Mouse (Mus musculus) layer of hippocampus, adult 9-11 months (tissue): ENCODE results near the gene 1700013H16Rik.

ENCODE experiments used
- DNase-seq: peaks from one replicate; pipeline ENCODE4 v3.0.0; 2022

Gene 1700013H16Rik

DNA sequence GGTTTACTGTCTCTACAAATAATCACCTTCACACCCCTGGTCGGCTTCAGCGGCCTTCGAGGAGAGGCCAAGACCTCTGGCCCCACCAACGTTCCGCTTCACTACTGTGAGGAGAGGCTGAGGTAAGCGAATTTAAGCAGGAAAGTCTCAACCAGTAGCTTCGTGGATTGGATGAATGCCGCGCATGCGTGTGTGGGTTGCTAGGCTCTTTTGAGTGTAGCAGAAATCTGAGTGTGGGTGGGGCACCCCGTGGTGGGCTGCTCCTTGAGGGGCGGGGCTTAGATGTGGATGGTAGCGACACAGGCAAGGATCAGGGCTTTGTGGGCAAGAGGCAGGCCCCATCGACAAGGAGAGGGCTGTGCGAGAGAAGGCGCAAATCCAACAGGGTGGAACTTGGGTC is at the start of gene 1700013H16Rik:
TSS of gene 1700013H16Rik (minus strand) at position 96 of the 400 bp plus-strand sequence.
- no peak for DNase-seq

DNA sequence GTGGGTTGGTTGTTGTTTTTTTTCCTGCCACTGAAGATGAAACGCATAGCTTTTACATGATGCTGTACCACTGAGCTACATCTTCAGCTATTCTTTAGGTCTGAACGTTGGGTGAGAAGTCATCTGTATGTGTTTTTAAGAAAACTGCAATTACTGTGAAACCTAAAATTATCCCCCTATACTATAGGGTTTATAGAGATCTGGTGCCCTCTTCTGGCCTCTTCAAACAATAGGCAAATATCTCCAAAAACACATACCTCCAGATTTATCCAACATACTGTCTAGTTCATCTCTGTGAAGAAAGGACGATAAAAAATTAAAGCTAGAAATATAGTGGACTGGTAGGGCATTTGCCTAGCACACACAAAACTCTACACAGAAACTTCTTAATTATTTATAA is 41.4 kb upstream of the 1700013H16Rik start:
- DNase-seq, result no peak

DNA sequence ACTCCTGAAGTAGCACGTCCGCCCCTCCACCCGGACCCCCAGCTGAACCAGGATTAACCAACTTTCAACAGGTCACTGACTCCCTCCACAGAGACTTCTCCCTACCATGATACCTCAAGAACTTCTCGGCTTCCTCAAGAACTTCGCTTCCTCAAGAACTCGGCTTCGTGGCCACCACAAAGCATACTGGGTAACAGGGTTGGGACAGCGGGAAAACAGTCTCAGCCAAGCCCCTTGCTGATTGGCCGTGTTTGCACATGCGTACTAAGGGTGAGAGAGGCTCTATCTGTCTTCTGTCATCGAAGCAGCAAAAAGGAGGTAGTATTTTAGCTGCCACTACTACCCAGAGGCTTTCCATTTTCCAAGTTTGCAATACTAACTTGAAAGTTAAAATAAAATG is 39.9 kb upstream of the 1700013H16Rik start, which contains the start of gene Xlr:
TSS of gene Xlr (minus strand) at position 188 of the 400 bp plus-strand sequence.
- DNase-seq, result peak; percentile 11

DNA sequence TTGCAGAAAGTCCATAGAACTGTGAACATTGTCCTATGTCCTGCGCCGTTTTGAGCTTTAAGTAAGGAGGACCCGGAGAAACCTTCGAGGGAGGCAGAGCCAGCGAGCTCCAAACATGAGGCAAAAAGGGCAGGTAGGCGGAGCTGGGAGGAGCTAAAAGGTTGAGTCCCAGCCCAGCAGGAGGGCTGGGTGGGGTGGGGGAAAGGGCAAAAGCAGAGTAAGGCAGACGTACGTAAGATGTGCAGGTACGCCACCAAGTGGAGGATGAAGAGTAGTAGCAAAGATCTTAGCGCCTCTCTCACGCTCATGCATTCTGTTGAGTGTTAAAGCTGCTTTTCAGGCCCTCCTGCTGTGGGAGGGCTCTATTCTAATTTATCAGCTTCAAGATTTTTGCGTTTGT is 18.6 kb upstream of the 1700013H16Rik start, which contains the start of gene Zfp36l3:
TSS of gene Zfp36l3 (minus strand) at position 119 of the 400 bp plus-strand sequence.
- no peak for DNase-seq

DNA sequence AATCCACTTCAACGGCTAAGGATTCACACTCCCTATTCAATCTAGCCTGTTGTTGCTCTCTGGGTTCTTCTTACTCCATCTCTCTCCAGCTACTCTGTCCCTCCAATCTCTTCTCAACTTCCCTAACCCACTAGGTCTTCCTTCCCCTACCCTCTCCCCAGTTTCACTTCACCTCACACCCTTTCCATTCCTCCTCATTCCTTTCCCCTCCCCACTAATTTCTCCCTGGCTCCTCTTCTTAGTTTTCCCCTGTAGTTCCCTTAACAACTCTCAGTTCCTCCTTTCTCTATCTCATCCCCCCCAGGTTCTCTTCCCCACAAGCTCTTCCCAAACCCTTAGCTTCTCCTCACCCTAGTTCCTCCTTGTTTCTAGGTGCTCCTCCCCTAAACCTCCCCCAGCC is 4.8 kb downstream of the 1700013H16Rik start:
- no peak for DNase-seq

DNA sequence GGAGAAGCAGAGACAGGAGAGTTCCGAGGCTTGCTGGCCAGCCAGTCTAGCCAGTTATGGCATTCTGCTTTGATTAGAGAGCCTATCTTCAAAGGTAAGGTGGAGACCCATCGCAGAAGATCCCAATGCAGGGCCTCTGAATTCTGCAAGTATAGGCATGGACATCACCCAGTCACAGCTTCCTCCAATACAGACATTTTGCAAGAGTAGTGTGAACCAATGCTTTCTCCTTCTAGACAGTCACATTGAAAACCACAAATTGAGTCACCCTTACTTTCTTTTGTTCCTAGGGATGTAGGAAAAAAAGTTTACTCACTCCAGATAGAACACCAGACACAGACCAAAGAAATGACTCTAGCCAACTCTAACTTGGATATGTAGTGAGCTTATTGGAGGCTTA is 28.7 kb downstream of the 1700013H16Rik start:
- DNase-seq, result no peak

DNA sequence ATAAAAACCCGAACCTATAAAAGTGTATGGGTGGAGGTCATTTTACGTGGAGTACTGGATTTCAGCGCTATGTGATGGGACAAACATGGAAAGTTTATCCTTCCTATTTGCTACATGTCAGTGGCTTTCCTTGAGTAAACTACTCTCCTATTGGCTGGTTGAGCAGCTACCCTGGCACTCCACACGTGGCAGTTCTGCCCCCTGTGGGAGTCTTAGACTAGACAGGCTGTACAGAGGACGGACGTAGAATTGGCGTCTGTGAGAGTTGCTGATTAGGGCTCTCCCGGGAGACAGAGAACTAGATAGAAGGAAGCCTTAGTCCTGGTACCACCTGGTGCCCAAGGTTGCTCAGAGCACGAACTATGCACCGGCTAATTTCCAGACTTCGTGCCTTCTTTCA is 33.0 kb downstream of the 1700013H16Rik start, which contains the start of gene 4930502E18Rik:
TSS of gene 4930502E18Rik (plus strand) at position 231 of the 400 bp plus-strand sequence.
- no peak for DNase-seq

DNA sequence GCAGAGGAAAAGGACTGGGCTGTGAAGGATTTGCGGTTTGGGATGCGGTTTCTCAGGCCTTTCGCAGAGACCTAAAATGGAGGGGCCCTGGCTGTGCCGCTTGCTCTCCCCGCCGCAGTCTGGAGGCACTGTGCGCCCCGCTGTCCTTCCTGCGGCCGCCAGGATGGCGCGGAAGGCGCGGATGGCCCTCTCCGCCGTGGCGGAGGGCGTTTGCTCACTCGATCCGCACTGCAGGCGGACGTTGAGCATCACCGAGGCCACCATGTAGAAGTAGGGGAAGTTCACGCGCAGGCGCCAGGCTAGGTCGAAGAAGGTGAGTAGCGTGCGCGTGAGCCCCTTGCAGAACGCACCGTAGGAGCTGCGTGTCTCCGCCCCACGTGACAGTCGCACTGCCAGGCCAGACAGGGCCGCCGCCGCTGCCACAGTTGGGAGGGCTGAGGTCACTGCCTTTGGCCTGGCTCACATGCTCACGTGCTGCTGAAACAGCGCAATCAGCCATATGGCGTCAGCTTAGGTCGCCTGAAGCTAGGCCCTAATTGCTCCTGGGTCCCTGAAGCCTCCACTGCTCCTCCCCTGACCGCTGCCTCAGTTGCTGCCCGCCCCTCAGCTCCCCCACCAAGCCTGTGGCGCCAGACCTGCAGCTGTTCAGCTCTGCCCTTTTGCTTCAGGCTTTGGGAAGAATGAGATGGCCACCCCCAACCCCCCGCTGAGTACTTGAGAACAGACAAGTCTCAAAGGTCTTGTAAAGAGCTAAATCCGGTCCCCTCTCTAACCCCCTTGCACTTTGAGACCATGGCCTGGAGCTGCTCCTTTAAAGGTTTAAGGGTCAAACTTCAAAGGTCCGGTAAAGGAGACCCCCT is 41.1 kb downstream of the 1700013H16Rik start:
- DNase-seq, result peak; percentile 43

DNA sequence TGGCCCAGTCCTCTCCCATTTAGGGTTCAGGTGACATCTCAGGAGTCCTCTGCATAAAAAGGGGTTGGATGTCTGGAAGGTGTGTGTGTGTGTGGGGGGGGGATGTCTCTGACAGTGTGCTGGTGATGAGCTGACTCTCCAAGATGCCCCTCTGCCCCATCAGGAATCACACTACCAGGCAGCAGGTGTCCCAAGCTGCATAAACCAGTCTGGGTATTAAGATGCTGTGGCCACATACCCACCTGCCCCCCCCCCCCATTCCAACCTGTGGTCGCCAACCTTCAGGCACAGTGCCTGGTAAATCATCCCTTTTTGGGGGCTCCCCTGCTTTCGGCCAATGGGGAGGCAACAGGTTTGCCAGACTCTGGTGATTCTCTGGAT is 41.7 kb downstream of the 1700013H16Rik start:
- DNase-seq, result no peak

DNA sequence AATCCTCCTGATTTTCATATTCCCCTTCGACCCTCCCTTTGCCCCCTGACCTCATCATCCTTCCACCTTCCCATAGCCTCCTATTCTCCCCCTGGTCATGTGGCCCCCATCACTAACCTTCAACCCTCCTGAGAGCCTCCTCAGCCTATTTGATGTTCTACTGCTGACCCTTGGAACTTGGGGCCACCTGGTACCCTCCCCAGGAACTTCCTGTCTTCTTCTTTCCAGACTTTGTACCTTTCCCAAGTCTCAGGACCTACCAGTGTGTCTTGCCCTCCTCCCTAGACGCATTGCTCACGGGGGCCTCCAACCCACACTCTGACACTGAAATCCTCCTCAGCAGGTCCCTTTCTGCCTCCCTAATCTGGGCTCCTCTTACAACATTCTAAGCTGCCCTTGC is 55.0 kb downstream of the 1700013H16Rik start:
- DNase-seq, result no peak

DNA sequence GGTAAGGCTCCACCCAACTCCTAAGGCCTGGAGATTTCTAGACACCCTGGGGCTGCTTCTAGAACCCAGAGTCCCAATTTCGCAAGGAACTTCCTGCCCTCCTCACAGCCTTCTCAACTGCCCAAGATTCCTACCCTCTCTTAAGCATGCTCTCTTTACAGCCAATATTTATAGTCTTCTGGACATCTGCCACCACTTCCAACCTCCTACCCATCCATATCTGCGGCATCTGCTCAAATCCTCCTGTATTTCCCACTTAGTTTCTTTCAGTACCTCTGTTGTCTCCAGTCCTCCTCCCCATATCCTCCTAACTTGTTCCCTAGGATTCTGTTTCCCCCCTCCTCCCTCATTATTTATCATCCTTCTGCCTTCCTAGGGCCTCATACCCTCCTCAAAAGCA is 58.4 kb downstream of the 1700013H16Rik start:
- no peak for DNase-seq

DNA sequence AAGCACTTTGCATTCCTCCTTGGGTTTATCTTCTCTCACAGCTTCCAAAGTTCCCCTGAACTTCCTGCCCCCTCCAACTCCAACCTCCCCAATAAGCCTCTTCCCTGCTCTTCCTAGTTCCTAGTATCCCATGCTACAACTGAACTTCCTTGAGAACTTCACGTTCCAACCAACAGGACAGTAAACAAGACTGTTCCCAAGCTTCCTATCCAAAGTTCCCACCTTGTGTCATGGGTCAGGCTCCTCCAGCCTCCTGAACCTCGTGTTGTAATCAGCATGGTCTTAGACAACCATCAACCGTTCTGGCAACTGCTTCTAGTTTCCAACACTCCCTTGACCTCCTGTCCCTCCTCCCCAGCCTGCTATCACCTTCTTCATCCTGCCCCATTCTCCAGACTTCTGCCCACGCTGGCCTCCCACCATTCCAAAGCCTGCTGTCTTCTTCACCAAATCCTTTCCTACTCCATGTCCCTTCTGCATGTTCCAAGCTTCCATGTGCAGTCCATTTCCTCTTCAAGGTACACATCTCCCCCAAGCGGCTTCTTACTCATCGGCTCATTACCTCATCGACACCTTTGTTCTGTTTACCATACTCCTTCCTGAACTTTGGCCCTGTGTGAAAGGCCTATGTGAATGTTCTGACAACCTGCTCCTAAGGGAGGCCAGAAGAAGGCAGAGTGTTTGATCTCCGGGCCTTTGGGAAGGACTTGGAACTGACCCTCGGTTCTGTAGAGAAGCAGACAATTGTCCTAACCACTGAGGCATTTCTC is 63.4 kb downstream of the 1700013H16Rik start:
- DNase-seq, result no peak

DNA sequence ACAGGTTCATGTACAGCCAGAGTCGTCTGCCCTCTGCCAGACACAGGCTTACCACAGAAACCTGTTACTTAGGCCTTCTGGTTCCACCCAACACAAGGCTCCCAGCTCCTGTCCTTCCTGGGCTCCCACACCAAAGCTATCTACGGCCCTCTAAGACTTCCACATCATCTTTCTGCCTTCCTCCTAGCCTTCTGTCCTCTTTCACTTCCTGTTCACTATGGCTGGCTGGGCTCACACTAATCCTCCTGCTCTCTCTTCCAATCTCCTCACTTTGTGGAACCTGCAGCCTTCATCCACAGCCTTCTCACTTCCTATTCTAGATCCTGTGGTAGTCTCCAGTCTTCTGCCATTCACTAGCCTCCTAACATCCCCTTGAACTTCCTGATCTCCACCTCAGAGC is 64.5 kb downstream of the 1700013H16Rik start:
- DNase-seq, result no peak
